Mouse (Mus musculus) olfactory bulb, adult 2 months (tissue): Measurements from ENCODE around the gene Ppfia1. TPM values are rescaled to one million over a fixed set of nuclear protein-coding genes. Genes with fewer than 3 reads are reported as not detected.

Source experiments
- H3K27ac ChIP-seq: fragments of 200-500 bp; 2 replicates; pipeline ENCODE4 v1.5.1; 2012; ENCODE audit warnings: low read depth, low read length; ENCODE audit not compliant: insufficient read depth
- H3K4me1 ChIP-seq: fragments of 200-500 bp; 2 replicates; pipeline ENCODE4 v1.6.1; 2012; ENCODE audit warnings: low read length; ENCODE audit not compliant: control insufficient read depth, insufficient read depth
- H3K4me3 ChIP-seq: fragments of 200-500 bp; 2 replicates; pipeline ENCODE4 v1.5.1; 2012; ENCODE audit warnings: mild to moderate bottlenecking, low read depth, low read length, moderate library complexity; ENCODE audit not compliant: insufficient read depth
- CTCF ChIP-seq: fragments of 200-500 bp; IDR thresholded peaks from 2 replicates; pipeline ENCODE4 v1.5.1; 2012; ENCODE audit warnings: low read depth, mild to moderate bottlenecking, low read length, moderate library complexity; ENCODE audit not compliant: insufficient read depth
- POLR2A ChIP-seq: fragments of 200-500 bp; IDR thresholded peaks from 2 replicates; pipeline ENCODE4 v1.6.1; 2012; ENCODE audit warnings: mild to moderate bottlenecking, low read depth, low read length, moderate library complexity; ENCODE audit not compliant: insufficient read depth
- WGBS: fragments of 180-500 bp; shearing (Covaris S2); methylation state at CpG from one replicate; pipeline ENCODE4 v1.1.7; 2018; 5-methylcytosine and 5-hydroxymethylcytosine counted together
- polyA plus RNA-seq: library from polyadenylated mRNA; stranded (reverse); fragments of >200 nt; gene quantifications from 2 replicates; pipeline ENCODE4 v1.2.4, GENCODE M21; 2012; ENCODE audit warnings: low replicate concordance; ENCODE audit not compliant: missing spikeins, insufficient read depth, insufficient read length

Ppfia1 gene
- polyA plus RNA-seq, 1 experiment: not detected

- no peak overlapping the region for H3K4me3 ChIP-seq
- 88% methylated on average over 3 of the region's 3 CpGs for WGBS
- no peak overlapping the region for H3K27ac ChIP-seq
- peaks cover 5% of the 10 kb centered on the region; the same call in 1 of the 2 replicates for H3K4me1 ChIP-seq
- TF ChIP-seq POLR2A (no peak), CTCF (no peak)
Observed at GRCm38 (mm10) chr7:144536367-144536766, 17.2 kb downstream of the Ppfia1 start.

- Histone ChIP-seq H3K27ac (no peak overlapping the region), H3K4me1 (peaks cover 5% of the 10 kb centered on the region; the same call in 1 of the 2 replicates), H3K4me3 (no peak overlapping the region)
- WGBS: 51% methylated on average over 3 of the region's 3 CpGs
- TF ChIP-seq POLR2A: no peak
- TF ChIP-seq CTCF: no peak
Observed at GRCm38 (mm10) chr7:144534773-144535172, 18.8 kb downstream of the Ppfia1 start.

DNA sequence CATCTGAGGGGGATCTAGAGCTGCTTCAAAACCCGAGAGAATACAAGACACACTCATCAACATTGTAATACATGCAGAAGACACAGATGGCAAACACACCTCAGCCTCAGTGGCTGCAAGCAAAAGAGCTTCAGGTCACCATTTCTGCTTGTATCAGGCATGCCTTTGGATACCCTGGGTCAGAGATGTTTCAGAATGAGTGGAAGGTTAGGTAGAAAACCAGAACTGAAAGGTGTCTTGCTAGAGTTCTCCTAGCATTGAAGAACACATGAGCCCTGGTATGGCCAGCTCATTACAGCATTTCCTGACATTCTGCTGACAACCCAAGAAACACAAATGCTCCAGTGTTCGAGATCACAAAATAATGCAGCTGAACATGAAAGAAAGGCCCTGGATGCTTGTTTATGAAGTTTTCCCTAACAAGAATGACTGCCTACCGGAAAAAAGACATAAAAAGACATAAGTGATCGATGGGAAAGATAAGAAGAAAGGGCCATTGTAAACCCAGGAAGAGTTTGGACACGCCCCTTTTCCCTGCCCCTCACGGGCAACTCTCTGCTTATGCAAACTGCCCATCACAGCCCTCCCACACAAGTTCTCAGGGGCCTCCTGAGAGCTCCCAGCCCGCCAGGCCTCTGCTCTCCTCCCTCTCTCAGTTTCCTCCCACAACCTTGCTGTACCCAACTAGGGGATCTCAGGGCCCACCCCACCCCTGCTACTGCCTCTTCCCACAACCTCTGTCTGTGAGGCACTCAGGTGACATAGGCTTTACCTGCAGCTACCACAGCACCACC lies 21.7 kb downstream of the Ppfia1 start:
- 41% methylated on average over 7 of the region's 7 CpGs for WGBS
- TF ChIP-seq POLR2A: no peak
- TF ChIP-seq CTCF: no peak
- Histone ChIP-seq H3K4me3 (no peak overlapping the region), H3K27ac (no peak overlapping the region), H3K4me1 (peaks cover 4% of the 10 kb centered on the region; the same call in 1 of the 2 replicates)

DNA sequence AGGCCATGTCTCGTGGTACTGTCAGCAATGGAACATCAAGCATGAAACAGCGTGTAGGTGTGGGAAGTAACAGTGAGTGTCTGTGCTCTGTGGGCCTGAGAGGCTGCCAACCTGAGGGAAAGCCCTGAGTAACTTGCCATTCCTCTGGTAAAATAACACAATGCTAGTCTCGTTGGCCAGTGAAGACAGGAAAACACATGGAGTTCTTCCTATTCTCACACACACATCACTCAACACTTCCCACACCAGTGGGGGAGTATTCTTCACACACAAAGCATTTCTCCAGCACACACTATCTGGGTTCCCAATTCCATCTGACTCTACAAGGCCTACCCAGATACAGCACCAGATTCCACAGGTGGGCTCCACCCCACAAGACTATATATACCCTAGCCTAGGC lies 23.7 kb downstream of the Ppfia1 start:
- H3K27ac ChIP-seq: no peak overlapping the region
- TF ChIP-seq POLR2A: no peak
- 79% methylated on average over 3 of the region's 3 CpGs for WGBS

DNA sequence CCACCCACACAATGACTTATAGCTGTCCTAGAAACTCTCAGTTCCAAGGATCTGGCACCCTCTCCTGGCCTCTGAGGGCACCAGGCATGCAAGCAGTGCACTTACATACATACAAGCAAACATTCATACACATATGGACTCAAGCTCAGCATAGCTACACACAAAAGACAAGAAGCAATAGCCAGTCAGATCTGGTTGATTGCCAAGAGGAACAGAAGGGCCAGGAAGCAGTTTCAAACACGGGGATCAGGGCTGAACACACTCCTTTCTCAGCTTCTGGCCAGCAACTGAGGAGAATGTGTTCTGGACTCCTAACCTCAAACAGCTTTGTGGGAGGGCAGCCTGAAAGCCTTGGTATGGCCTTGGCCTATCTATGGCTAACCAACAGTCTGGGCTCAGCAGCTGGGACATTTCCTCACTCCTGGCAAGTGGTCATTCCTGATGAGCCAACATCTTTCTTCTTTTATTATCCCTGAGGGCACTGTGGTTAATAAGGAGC lies 25.8 kb downstream of the Ppfia1 start:
- no peak for TF ChIP-seq CTCF
- TF ChIP-seq POLR2A: no peak
- Histone ChIP-seq H3K27ac (no peak overlapping the region), H3K4me1 (peaks cover 6% of the 10 kb centered on the region; the same call in 1 of the 2 replicates), H3K4me3 (no peak overlapping the region)
- WGBS: 13% methylated on average over 1 of the region's 1 CpGs

More for the DNA sequence above, 23.7 kb downstream of the Ppfia1 start:
- Histone ChIP-seq H3K4me3 (no peak overlapping the region), H3K4me1 (peaks cover 4% of the 10 kb centered on the region; the same call in 1 of the 2 replicates)

GRCm38 (mm10) chr7:144526649-144527048 lies 26.9 kb downstream of the Ppfia1 start:
- Histone ChIP-seq H3K27ac (no peak overlapping the region), H3K4me3 (no peak overlapping the region), H3K4me1 (0 out of 2 replicates have a peak, but pooled peaks cover 2% of the 10 kb centered on the region)
- TF ChIP-seq CTCF: no peak
- no peak for TF ChIP-seq POLR2A
- WGBS: 81% methylated on average over 2 of the region's 2 CpGs

DNA sequence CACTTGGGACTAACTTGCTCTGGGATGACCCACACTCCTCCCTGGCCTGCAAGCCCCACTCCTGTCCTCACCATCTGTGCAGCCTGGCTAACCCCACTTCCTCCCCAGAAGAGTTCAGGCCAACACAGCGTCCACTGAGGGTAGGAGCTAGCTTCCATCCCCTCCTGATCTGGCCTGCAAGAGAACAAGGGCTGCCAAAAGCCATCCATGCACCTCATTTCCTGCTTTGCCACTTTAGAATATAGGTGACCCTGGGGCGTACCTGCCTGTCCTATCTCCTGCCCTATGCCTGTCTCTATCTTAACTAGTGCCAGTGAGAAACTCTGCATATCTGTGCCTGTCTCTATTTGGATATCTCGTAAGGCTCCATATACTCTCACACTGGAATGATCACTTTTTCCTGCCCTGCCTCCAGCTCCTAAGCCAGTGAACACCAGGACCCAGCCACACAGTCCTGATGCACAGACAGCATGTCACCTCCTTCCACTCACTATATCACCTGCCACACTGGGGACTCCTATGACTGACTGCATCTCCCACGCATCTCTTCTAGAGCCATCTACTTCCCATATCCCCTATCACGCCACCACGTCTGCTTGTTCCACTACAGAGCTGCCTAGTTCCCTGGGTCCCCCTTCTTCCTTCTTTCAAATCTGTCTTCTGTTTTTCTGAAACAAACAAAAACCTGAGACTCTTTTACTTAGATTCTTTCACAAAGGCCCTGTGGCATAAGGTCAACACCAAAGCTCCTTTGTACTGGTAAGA lies 28.9 kb downstream of the Ppfia1 start:
- WGBS: 94% methylated on average over 6 of the region's 6 CpGs
- TF ChIP-seq CTCF (no peak), POLR2A (no peak)
- 0 out of 2 replicates have a peak, but pooled peaks cover 2% of the 10 kb centered on the region for H3K4me1 ChIP-seq
- no peak overlapping the region for H3K27ac ChIP-seq
- no peak overlapping the region for H3K4me3 ChIP-seq

DNA sequence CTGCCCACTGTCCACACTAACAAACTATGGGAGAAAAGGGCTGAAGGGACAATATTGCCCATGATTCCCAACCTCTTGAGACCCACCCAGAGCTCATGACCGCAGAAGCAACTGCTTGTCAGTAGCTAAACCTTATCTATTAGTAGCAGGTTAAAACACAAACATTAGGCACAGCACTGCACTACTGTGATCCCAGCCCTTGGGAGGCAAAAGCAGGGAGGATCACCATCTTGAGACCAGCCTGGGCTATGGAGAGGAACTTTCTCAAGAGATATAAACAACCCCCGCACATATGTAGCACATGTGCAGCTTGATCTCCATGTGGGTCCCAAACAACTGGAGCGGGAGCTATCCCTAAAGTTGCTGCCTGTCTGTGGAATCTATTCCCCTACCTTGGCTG lies 30.1 kb downstream of the Ppfia1 start:
- H3K4me3 ChIP-seq: no peak overlapping the region
- no peak overlapping the region for H3K27ac ChIP-seq
- no peak for TF ChIP-seq CTCF
- TF ChIP-seq POLR2A: no peak
- H3K4me1 ChIP-seq: 0 out of 2 replicates have a peak, but pooled peaks cover 2% of the 10 kb centered on the region
- WGBS: 92% methylated on average over 3 of the region's 3 CpGs

DNA sequence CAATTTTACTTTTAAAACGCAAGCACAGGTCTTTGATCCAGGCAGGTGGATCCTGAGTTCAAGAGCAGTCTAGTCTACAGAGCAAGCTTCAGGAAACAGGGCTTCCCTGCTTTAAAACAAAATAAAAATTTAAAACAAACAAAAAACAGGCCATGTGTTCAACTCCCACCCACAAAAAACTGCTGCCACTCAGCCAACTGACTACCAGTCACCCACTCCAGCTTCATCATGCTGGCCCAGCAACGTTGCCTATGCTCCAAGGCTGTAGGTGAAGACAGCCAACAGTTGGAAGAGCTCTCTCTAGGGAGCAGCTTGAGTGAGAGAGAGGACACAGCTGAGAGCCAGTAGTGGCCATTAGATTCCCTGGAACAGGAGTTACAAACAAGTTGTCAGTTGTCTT lies 31.6 kb downstream of the Ppfia1 start:
- WGBS: 76% methylated on average over 2 of the region's 2 CpGs
- H3K4me1 ChIP-seq: 0 out of 2 replicates have a peak, but pooled peaks cover 2% of the 10 kb centered on the region
- TF ChIP-seq POLR2A (no peak), CTCF (no peak)
- H3K4me3 ChIP-seq: no peak overlapping the region
- H3K27ac ChIP-seq: no peak overlapping the region
